Mouse (Mus musculus): ENCODE measurements around the gene Zfp950. TPM values are rescaled to one million over a fixed set of nuclear protein-coding genes. Genes with fewer than 3 reads are reported as not detected.

Gene Zfp950
- polyA plus RNA-seq, 1 experiment from 2014 or later = 36.8 TPM

- Histone ChIP-seq H3K9ac (ENCODE audit: low read length) (no peak overlapping the region), H3K27me3 (ENCODE audit: control insufficient read depth, insufficient read depth, low read depth, low read length) (no peaks in the 10 kb centered on the region), H3K36me3 (ENCODE audit: control insufficient read depth, insufficient read depth, low read length) (0 out of 2 replicates have a peak, but pooled peaks cover 3% of the 10 kb centered on the region), H3K4me3 (ENCODE audit: low read length) (no peak overlapping the region), H3K4me2 (ENCODE audit: low read depth, low read length) (no peak overlapping the region), H3K9me3 (ENCODE audit: control insufficient read depth, low read length) (no peaks in the 10 kb centered on the region), H3K4me1 (replicated peaks; ENCODE audit: control insufficient read depth, insufficient read depth, low read length) (no peaks in the 10 kb centered on the region), H3K27ac (ENCODE audit: low read length) (no peak overlapping the region)
- no peak for ATAC-seq (ENCODE audit: low read depth)
- WGBS = 80% methylated on average over 3 of the region's 3 CpGs
These were observed 62.0 kb downstream of the Zfp950 start for GRCm38 (mm10) chr19:61078622-61079021.

- Histone ChIP-seq H3K4me1 (replicated peaks; ENCODE audit: control insufficient read depth, insufficient read depth, low read length) (no peaks in the 10 kb centered on the region; the same call in 1 of the 2 replicates), H3K9me3 (ENCODE audit: control insufficient read depth, low read length) (no peaks in the 10 kb centered on the region), H3K36me3 (ENCODE audit: control insufficient read depth, insufficient read depth, low read length) (no peaks in the 10 kb centered on the region), H3K9ac (ENCODE audit: low read length) (no peak overlapping the region), H3K27ac (ENCODE audit: low read length) (no peak overlapping the region), H3K4me2 (ENCODE audit: low read depth, low read length) (no peak overlapping the region), H3K4me3 (ENCODE audit: low read length) (no peak overlapping the region), H3K27me3 (ENCODE audit: control insufficient read depth, insufficient read depth, low read depth, low read length) (no peaks in the 10 kb centered on the region)
- ATAC-seq (ENCODE audit: low read depth) = no peak
- 78% methylated on average over 1 of the region's 1 CpGs for WGBS
These were observed 75.6 kb downstream of the Zfp950 start for GRCm38 (mm10) chr19:61065011-61065410.

GRCm38 (mm10) chr19:61064386-61064785 lies 76.3 kb downstream of the Zfp950 start:
- no peak overlapping the region for H3K9ac ChIP-seq (ENCODE audit: low read length)
- no peaks in the 10 kb centered on the region for H3K27me3 ChIP-seq (ENCODE audit: control insufficient read depth, insufficient read depth, low read depth, low read length)
- WGBS = 85% methylated on average over 3 of the region's 3 CpGs
- H3K4me2 ChIP-seq (ENCODE audit: low read depth, low read length) = no peak overlapping the region
- no peak overlapping the region for H3K27ac ChIP-seq (ENCODE audit: low read length)
- H3K4me1 ChIP-seq (replicated peaks; ENCODE audit: control insufficient read depth, insufficient read depth, low read length) = no peaks in the 10 kb centered on the region; the same call in 1 of the 2 replicates
- no peaks in the 10 kb centered on the region for H3K36me3 ChIP-seq (ENCODE audit: control insufficient read depth, insufficient read depth, low read length)
- no peak for ATAC-seq (ENCODE audit: low read depth)
- no peaks in the 10 kb centered on the region for H3K9me3 ChIP-seq (ENCODE audit: control insufficient read depth, low read length)
- no peak overlapping the region for H3K4me3 ChIP-seq (ENCODE audit: low read length)

GRCm38 (mm10) chr19:61057581-61057980 lies 83.1 kb downstream of the Zfp950 start:
- Histone ChIP-seq H3K36me3 (ENCODE audit: control insufficient read depth, insufficient read depth, low read length) (peaks cover 2% of the 10 kb centered on the region; the same call in 1 of the 2 replicates), H3K27me3 (ENCODE audit: control insufficient read depth, insufficient read depth, low read depth, low read length) (no peaks in the 10 kb centered on the region), H3K9me3 (ENCODE audit: control insufficient read depth, low read length) (peaks cover 7% of the 10 kb centered on the region; the same call in 1 of the 2 replicates), H3K27ac (ENCODE audit: low read length) (peak overlapping the region; percentile 79), H3K4me2 (ENCODE audit: low read depth, low read length) (no peak overlapping the region), H3K9ac (ENCODE audit: low read length) (no peak overlapping the region), H3K4me3 (ENCODE audit: low read length) (no peak overlapping the region), H3K4me1 (replicated peaks; ENCODE audit: control insufficient read depth, insufficient read depth, low read length) (peaks cover 11% of the 10 kb centered on the region)
- ATAC-seq (ENCODE audit: low read depth) = peak; percentile 89
- WGBS = 13% methylated on average over 3 of the region's 3 CpGs

GRCm38 (mm10) chr19:61056783-61057410 lies 83.7 kb downstream of the Zfp950 start:
- WGBS = 61% methylated on average over 5 of the region's 5 CpGs
- peak overlapping the region; percentile 6; the same call in 1 of the 2 replicates for H3K9ac ChIP-seq (ENCODE audit: low read length)
- H3K9me3 ChIP-seq (ENCODE audit: control insufficient read depth, low read length) = peaks cover 7% of the 10 kb centered on the region; the same call in 1 of the 2 replicates
- H3K4me1 ChIP-seq (replicated peaks; ENCODE audit: control insufficient read depth, insufficient read depth, low read length) = peaks cover 11% of the 10 kb centered on the region
- no peaks in the 10 kb centered on the region for H3K27me3 ChIP-seq (ENCODE audit: control insufficient read depth, insufficient read depth, low read depth, low read length)
- H3K4me2 ChIP-seq (ENCODE audit: low read depth, low read length) = no peak overlapping the region
- H3K27ac ChIP-seq (ENCODE audit: low read length) = peak overlapping the region; percentile 75
- H3K4me3 ChIP-seq (ENCODE audit: low read length) = no peak overlapping the region
- H3K36me3 ChIP-seq (ENCODE audit: control insufficient read depth, insufficient read depth, low read length) = peaks cover 2% of the 10 kb centered on the region; the same call in 1 of the 2 replicates
- ATAC-seq (ENCODE audit: low read depth) = no peak

- Histone ChIP-seq H3K4me3 (ENCODE audit: low read length) (no peak overlapping the region), H3K9ac (ENCODE audit: low read length) (no peak overlapping the region), H3K27ac (ENCODE audit: low read length) (no peak overlapping the region), H3K4me2 (ENCODE audit: low read depth, low read length) (no peak overlapping the region), H3K27me3 (ENCODE audit: control insufficient read depth, insufficient read depth, low read depth, low read length) (no peaks in the 10 kb centered on the region), H3K36me3 (ENCODE audit: control insufficient read depth, insufficient read depth, low read length) (peaks cover 2% of the 10 kb centered on the region; the same call in 1 of the 2 replicates), H3K4me1 (replicated peaks; ENCODE audit: control insufficient read depth, insufficient read depth, low read length) (peaks cover 8% of the 10 kb centered on the region), H3K9me3 (ENCODE audit: control insufficient read depth, low read length) (peaks cover 7% of the 10 kb centered on the region; the same call in 1 of the 2 replicates)
- no peak for ATAC-seq (ENCODE audit: low read depth)
These were observed 87.9 kb downstream of the Zfp950 start for GRCm38 (mm10) chr19:61052786-61053185.

GRCm38 (mm10) chr19:61052008-61052407 lies 88.6 kb downstream of the Zfp950 start:
- Histone ChIP-seq H3K9ac (ENCODE audit: low read length) (no peak overlapping the region), H3K4me1 (replicated peaks; ENCODE audit: control insufficient read depth, insufficient read depth, low read length) (peaks cover 2% of the 10 kb centered on the region), H3K27me3 (ENCODE audit: control insufficient read depth, insufficient read depth, low read depth, low read length) (no peaks in the 10 kb centered on the region), H3K4me3 (ENCODE audit: low read length) (no peak overlapping the region), H3K4me2 (ENCODE audit: low read depth, low read length) (no peak overlapping the region), H3K36me3 (ENCODE audit: control insufficient read depth, insufficient read depth, low read length) (peaks cover 2% of the 10 kb centered on the region; the same call in 1 of the 2 replicates), H3K27ac (ENCODE audit: low read length) (no peak overlapping the region), H3K9me3 (ENCODE audit: control insufficient read depth, low read length) (peaks cover 7% of the 10 kb centered on the region; the same call in 1 of the 2 replicates)
- no peak for ATAC-seq (ENCODE audit: low read depth)

GRCm38 (mm10) chr19:61051151-61051550 lies 89.5 kb downstream of the Zfp950 start:
- Histone ChIP-seq H3K9ac (ENCODE audit: low read length) (no peak overlapping the region), H3K36me3 (ENCODE audit: control insufficient read depth, insufficient read depth, low read length) (peaks cover 2% of the 10 kb centered on the region; the same call in 1 of the 2 replicates), H3K9me3 (ENCODE audit: control insufficient read depth, low read length) (peaks cover 7% of the 10 kb centered on the region; the same call in 1 of the 2 replicates), H3K4me3 (ENCODE audit: low read length) (no peak overlapping the region), H3K27me3 (ENCODE audit: control insufficient read depth, insufficient read depth, low read depth, low read length) (no peaks in the 10 kb centered on the region), H3K4me1 (replicated peaks; ENCODE audit: control insufficient read depth, insufficient read depth, low read length) (no peaks in the 10 kb centered on the region), H3K4me2 (ENCODE audit: low read depth, low read length) (no peak overlapping the region), H3K27ac (ENCODE audit: low read length) (no peak overlapping the region)
- WGBS = 98% methylated on average over 1 of the region's 1 CpGs
- ATAC-seq (ENCODE audit: low read depth) = no peak

GRCm38 (mm10) chr19:61049413-61049812 lies 91.2 kb downstream of the Zfp950 start:
- Histone ChIP-seq H3K27ac (ENCODE audit: low read length) (no peak overlapping the region), H3K27me3 (ENCODE audit: control insufficient read depth, insufficient read depth, low read depth, low read length) (no peaks in the 10 kb centered on the region), H3K4me1 (replicated peaks; ENCODE audit: control insufficient read depth, insufficient read depth, low read length) (no peaks in the 10 kb centered on the region), H3K9me3 (ENCODE audit: control insufficient read depth, low read length) (peaks cover 6% of the 10 kb centered on the region; the same call in 1 of the 2 replicates), H3K4me3 (ENCODE audit: low read length) (no peak overlapping the region), H3K9ac (ENCODE audit: low read length) (no peak overlapping the region), H3K4me2 (ENCODE audit: low read depth, low read length) (no peak overlapping the region), H3K36me3 (ENCODE audit: control insufficient read depth, insufficient read depth, low read length) (peaks cover 2% of the 10 kb centered on the region; the same call in 1 of the 2 replicates)
- ATAC-seq (ENCODE audit: low read depth) = no peak
- WGBS = 71% methylated on average over 1 of the region's 1 CpGs
